Mouse (Mus musculus) stomach, postnatal 0 days (tissue): ENCODE measurements around the gene Mknk1. TPM values are rescaled to one million over a fixed set of nuclear protein-coding genes. Genes with fewer than 3 reads are reported as not detected.
A peak's percentile ranks its signal among the peaks of the same experiment; 100 is the strongest.

Source experiments
- ATAC-seq: fragments of 200-750 bp; cut with Nextera tagmentation; 2 replicates; pipeline ENCODE4 v1.8.0; 2017; ENCODE audit not compliant: low FRiP score, low TSS enrichment
- DNase-seq: peaks from one replicate; pipeline ENCODE4 v3.0.0-alpha.2; 2016; ENCODE audit warnings: low spot score
- H3K27ac ChIP-seq: fragments of 300-500 bp; sonication (generic); replicated peaks from 2 replicates; pipeline ENCODE4 v1.5.1; 2014; ENCODE audit warnings: mild to moderate bottlenecking, control low read depth
- H3K27me3 ChIP-seq: fragments of 300-500 bp; sonication (generic); 2 replicates; pipeline ENCODE4 v1.6.1; 2014; ENCODE audit warnings: low read length; ENCODE audit not compliant: control insufficient read depth, insufficient read depth
- H3K36me3 ChIP-seq: fragments of 300-500 bp; sonication (generic); 2 replicates; pipeline ENCODE4 v1.6.1; 2014; ENCODE audit warnings: low read length, mixed read lengths; ENCODE audit not compliant: control insufficient read depth, insufficient read depth
- H3K4me1 ChIP-seq: fragments of 300-500 bp; sonication (generic); replicated peaks from 2 replicates; pipeline ENCODE4 v1.6.1; 2014; ENCODE audit warnings: antibody characterized with exemption; ENCODE audit not compliant: control insufficient read depth, insufficient read depth
- H3K4me2 ChIP-seq: fragments of 300-500 bp; sonication (generic); replicated peaks from 2 replicates; pipeline ENCODE4 v1.6.1; 2014; ENCODE audit warnings: low read depth, mild to moderate bottlenecking, control low read depth, moderate library complexity
- H3K4me3 ChIP-seq: fragments of 300-500 bp; sonication (generic); 2 replicates; pipeline ENCODE4 v1.5.1; 2014; ENCODE audit warnings: low read depth, low read length, control low read depth
- H3K9ac ChIP-seq: fragments of 300-500 bp; sonication (generic); 2 replicates; pipeline ENCODE4 v1.6.1; 2014; ENCODE audit warnings: mild to moderate bottlenecking, low read length, control low read depth, mixed read lengths
- H3K9me3 ChIP-seq: fragments of 300-500 bp; sonication (generic); 2 replicates; pipeline ENCODE4 v1.6.1; 2016; ENCODE audit warnings: low read length; ENCODE audit not compliant: control insufficient read depth
- CTCF ChIP-seq: IDR thresholded peaks from 2 replicates; pipeline ENCODE4 v1.5.1; 2016; ENCODE audit warnings: antibody characterized with exemption, low read depth, mild to moderate bottlenecking, moderate library complexity
- EP300 ChIP-seq: optimal IDR thresholded peaks from 2 replicates; pipeline ENCODE3; 2016; ENCODE audit warnings: antibody characterized with exemption
- WGBS: fragments of 180-500 bp; shearing (Covaris S2); extraction: QIAGEN DNeasy Blood & Tissue Kit; methylation state at CpG from one replicate; pipeline ENCODE4 v1.1.7; 2014; 5-methylcytosine and 5-hydroxymethylcytosine counted together
- polyA plus RNA-seq: library from polyadenylated mRNA; unstranded; fragments of >200 nt; fragmentation: Nextera tagmentation; extraction: Ambion mirVana; gene quantifications from 2 replicates; pipeline ENCODE4 v1.2.1, GENCODE M21; 2015

Mknk1 gene
- polyA plus RNA-seq, 1 experiment from 2014 or later = 11.6 TPM

DNA sequence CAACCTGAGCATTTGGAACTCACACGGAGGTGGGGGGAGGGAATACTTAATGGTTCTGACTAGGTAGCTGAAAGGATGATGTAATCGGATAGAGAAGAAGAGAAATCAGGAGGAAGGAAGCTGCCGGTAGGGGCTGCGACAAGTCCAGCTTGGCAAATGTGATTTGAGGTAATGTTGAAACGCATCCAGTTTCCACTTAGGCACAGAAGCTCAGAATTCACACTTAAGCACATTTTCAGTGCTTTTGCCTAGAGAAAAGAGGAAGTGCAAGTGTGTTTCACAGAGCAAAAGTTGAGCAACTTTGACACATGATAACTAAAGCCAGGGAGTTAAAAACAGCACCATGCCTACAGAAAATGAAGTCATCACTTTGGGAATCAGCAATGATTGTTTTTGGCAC, 8.4 kb downstream of the Mknk1 start:
- WGBS = 52% methylated on average over 5 of the region's 5 CpGs
- Histone ChIP-seq H3K9ac (no peak overlapping the region), H3K4me3 (no peak overlapping the region), H3K4me2 (no peak overlapping the region), H3K36me3 (no peaks in the 10 kb centered on the region; the same call in 1 of the 2 replicates), H3K27ac (no peak overlapping the region), H3K4me1 (no peaks in the 10 kb centered on the region), H3K9me3 (no peaks in the 10 kb centered on the region), H3K27me3 (no peaks in the 10 kb centered on the region)
- DNase-seq = no peak
- TF ChIP-seq CTCF (no peak), EP300 (no peak)
- ATAC-seq = no peak

- no peak for ATAC-seq
- Histone ChIP-seq H3K27me3 (no peaks in the 10 kb centered on the region), H3K9me3 (no peaks in the 10 kb centered on the region), H3K9ac (no peak overlapping the region), H3K36me3 (no peaks in the 10 kb centered on the region; the same call in 1 of the 2 replicates), H3K4me3 (no peak overlapping the region), H3K4me1 (no peaks in the 10 kb centered on the region), H3K27ac (no peak overlapping the region), H3K4me2 (no peak overlapping the region)
- no peak for DNase-seq
- TF ChIP-seq EP300 (no peak), CTCF (no peak)
- WGBS = 93% methylated on average over 1 of the region's 1 CpGs
Observed at GRCm38 (mm10) chr4:115848083-115848482, 9.1 kb downstream of the Mknk1 start.

DNA sequence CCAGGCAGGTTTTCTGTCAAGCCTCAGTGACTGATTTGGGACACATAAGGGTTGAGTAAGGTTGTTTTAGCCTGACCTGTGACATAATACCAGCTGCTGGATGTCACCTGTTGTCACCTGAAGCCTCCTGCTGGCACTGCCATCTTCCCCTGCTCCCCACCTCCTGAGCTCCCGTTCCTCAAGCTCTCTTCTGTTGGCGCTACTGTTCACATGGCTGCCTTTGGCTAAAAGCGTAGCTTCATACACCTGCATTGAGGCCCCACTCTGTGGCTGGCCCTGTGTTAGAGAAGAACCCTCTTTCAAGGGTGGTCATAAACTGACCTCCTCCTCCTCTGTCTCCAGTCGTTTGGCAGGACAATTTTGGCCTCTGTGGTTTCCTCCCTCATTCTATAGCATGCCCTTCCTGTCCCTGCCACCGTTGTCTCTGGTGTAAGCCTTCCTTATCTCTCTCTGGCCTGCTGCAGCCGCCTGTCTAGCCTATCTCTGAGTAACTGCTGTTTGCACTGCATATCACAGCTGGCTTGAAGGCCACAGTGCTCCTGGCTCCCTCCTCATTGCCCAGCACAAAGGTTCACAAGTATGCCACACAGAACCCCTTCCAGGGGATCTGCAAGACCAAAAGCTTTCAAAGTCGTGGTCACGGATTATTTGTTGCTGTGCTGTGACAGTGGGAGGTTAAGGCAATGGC, 10.1 kb downstream of the Mknk1 start:
- DNase-seq (peak; percentile 47), ATAC-seq (peak; percentile 79)
- Histone ChIP-seq H3K27me3 (no peaks in the 10 kb centered on the region), H3K36me3 (no peaks in the 10 kb centered on the region; the same call in 1 of the 2 replicates), H3K4me3 (no peak overlapping the region), H3K4me1 (no peaks in the 10 kb centered on the region), H3K27ac (no peak overlapping the region), H3K9me3 (no peaks in the 10 kb centered on the region), H3K4me2 (no peak overlapping the region), H3K9ac (no peak overlapping the region)
- no peak for TF ChIP-seq EP300
- TF ChIP-seq CTCF = no peak
- WGBS = 48% methylated on average over 8 of the region's 8 CpGs

DNA sequence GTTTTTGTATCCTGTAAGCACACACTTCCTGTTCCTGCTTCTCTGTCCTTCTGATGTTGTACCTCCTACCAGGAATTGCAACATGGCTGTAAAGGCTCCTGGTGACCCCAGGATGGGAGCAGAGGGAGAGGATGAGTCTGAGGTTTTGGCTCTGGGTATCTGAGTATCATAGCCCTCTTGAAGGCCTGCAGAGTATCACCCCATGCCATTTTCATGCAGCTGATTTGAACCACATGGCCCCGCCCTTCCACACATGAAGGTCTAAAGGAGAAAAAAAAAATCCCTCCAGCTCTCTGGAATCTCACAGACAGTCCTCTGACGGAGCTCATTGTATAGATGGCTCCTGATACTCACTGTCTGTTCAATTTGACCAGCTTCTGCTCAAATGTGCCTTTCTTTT, 11.1 kb downstream of the Mknk1 start:
- Histone ChIP-seq H3K9me3 (no peaks in the 10 kb centered on the region), H3K27ac (no peak overlapping the region; the same call in 1 of the 2 replicates), H3K4me2 (no peak overlapping the region), H3K4me3 (no peak overlapping the region), H3K27me3 (no peaks in the 10 kb centered on the region), H3K9ac (no peak overlapping the region), H3K4me1 (no peaks in the 10 kb centered on the region), H3K36me3 (no peaks in the 10 kb centered on the region; the same call in 1 of the 2 replicates)
- TF ChIP-seq EP300 (no peak), CTCF (no peak)
- ATAC-seq = 0 out of 2 replicates have a peak, but pooled peaks have one; percentile 64
- 72% methylated on average over 2 of the region's 2 CpGs for WGBS
- no peak for DNase-seq

- TF ChIP-seq EP300 = no peak
- TF ChIP-seq CTCF = no peak
- Histone ChIP-seq H3K27ac (no peak overlapping the region), H3K36me3 (no peaks in the 10 kb centered on the region; the same call in 1 of the 2 replicates), H3K4me3 (no peak overlapping the region), H3K27me3 (no peaks in the 10 kb centered on the region), H3K4me2 (no peak overlapping the region), H3K4me1 (no peaks in the 10 kb centered on the region), H3K9ac (no peak overlapping the region), H3K9me3 (no peaks in the 10 kb centered on the region)
- ATAC-seq (no peak), DNase-seq (no peak)
- WGBS = 21% methylated on average over 2 of the region's 2 CpGs
Observed at GRCm38 (mm10) chr4:115850631-115851030, 11.6 kb downstream of the Mknk1 start.

- DNase-seq = no peak
- ATAC-seq = no peak
- H3K9me3 ChIP-seq = no peaks in the 10 kb centered on the region
- TF ChIP-seq CTCF (no peak), EP300 (no peak)
- H3K4me1 ChIP-seq = no peaks in the 10 kb centered on the region
- no peak overlapping the region for H3K4me3 ChIP-seq
- WGBS = 81% methylated on average over 6 of the region's 6 CpGs
- H3K4me2 ChIP-seq = no peak overlapping the region
- H3K27me3 ChIP-seq = no peaks in the 10 kb centered on the region
- no peak overlapping the region for H3K27ac ChIP-seq
- no peak overlapping the region for H3K9ac ChIP-seq
- no peaks in the 10 kb centered on the region; the same call in 1 of the 2 replicates for H3K36me3 ChIP-seq
Observed at GRCm38 (mm10) chr4:115851569-115851968, 12.6 kb downstream of the Mknk1 start.
